ENCODE assay signal across 31 mouse cellular contexts in the genomic region with DNA sequence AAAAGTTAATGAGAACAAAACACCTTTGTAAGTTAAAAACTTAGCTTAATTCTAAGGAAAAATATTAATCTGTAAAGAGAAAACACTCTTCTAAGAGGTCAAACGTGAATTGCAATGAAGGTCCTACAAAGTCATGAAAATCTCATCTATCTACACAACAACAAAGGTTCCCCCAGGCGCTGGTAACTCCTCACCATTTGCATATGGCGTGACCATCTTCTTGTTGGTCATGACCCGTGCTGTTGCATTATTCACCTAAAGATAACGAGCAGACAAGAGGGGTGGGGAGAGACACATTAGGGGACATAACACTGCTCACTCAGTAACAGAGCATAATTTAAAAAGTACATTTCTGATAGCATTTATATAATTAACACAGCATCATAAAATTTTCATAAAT. TPM values are rescaled to one million over a fixed set of nuclear protein-coding genes. Genes with fewer than 3 reads are reported as not detected.
"Had no signal": no experiment of that assay in that cellular context is flagged by ENCODE, and none has a peak within 500 bp of the region (broad histone marks: within the 10 kb centered on the region; RNA-seq: fewer than 3 reads in every experiment).

No protein-coding gene starts in this region.

- H3K4me1 ChIP-seq: limb, embryonic 13.5 days; limb, embryonic 15.5 days had no signal

- DNase-seq: gastrocnemius, postnatal 10 days; gastrocnemius, postnatal 25 days; heart, adult 18-20 months; heart, postnatal 10 days; heart, postnatal 4 days; kidney, adult 18-20 months; kidney, adult 8-10 months; kidney, postnatal 10 days; kidney, postnatal 25 days; kidney, postnatal 4 days had no signal

- H3K9ac ChIP-seq: heart, embryonic 12.5 days; hindbrain, embryonic 12.5 days; hindbrain, embryonic 14.5 days; intestine, embryonic 15.5 days; limb, embryonic 13.5 days; limb, embryonic 15.5 days; liver, embryonic 12.5 days; liver, embryonic 14.5 days had no signal

- H3K27me3 ChIP-seq: heart, embryonic 12.5 days; hindbrain, embryonic 12.5 days; intestine, embryonic 15.5 days; limb, embryonic 13.5 days; limb, embryonic 15.5 days; liver, embryonic 12.5 days had no signal

- H3K9me3 ChIP-seq: heart, embryonic 10.5 days; heart, embryonic 12.5 days; hindbrain, embryonic 10.5 days; hindbrain, embryonic 12.5 days; intestine, embryonic 15.5 days; limb, embryonic 13.5 days; limb, embryonic 15.5 days; liver, embryonic 12.5 days had no signal

- H3K27ac ChIP-seq: heart, embryonic 10.5 days; hindbrain, embryonic 10.5 days; hindbrain, embryonic 12.5 days; hindbrain, embryonic 14.5 days; left cerebral cortex, adult 2 months; limb, embryonic 15.5 days; liver, embryonic 12.5 days; liver, embryonic 14.5 days had no signal

- H3K4me3 ChIP-seq: heart, embryonic 10.5 days; heart, embryonic 12.5 days; hindbrain, embryonic 10.5 days; hindbrain, embryonic 12.5 days; intestine, embryonic 15.5 days; left cerebral cortex, adult 2 months; limb, embryonic 13.5 days; limb, embryonic 15.5 days; liver, embryonic 12.5 days had no signal

RNA-seq across cellular contexts. Expression of a gene that starts 52.2 kb away (rescaled TPM):
- total RNA-seq: granulocyte monocyte progenitor cell, adult 5-6 weeks; left cerebral cortex, postnatal 14 days; left cerebral cortex, postnatal 36 days had no signal
- polyA plus RNA-seq: inflammation-experienced regulatory T-cells, adult 6 months; liver, adult 2 months had no signal

RNA-seq across cellular contexts. Expression of a gene that starts 58.2 kb away (rescaled TPM):
- total RNA-seq: granulocyte monocyte progenitor cell, adult 5-6 weeks; layer of hippocampus, postnatal 25 days had no signal
- polyA plus RNA-seq: hindbrain, embryonic 10.5 days; hindbrain, embryonic 12.5 days; hindbrain, embryonic 14.5 days; hindbrain, embryonic 16.5 days; kidney, embryonic 14.5 days; kidney, embryonic 16.5 days; limb, embryonic 11.5 days; limb, embryonic 13.5 days; liver, adult 2 months had no signal
